Mouse (Mus musculus): ENCODE measurements around the gene Sel1l.
A peak's percentile ranks its signal among the peaks of the same experiment; 100 is the strongest.

The Sel1l gene

GRCm38 (mm10) chr12:91849045-91849467 is at the start of gene Sel1l:
Gene Sel1l (minus strand): TSS chr12:91849157.
- Histone ChIP-seq H3K27me3 (ENCODE audit: control insufficient read depth, insufficient read depth, low read length, poor library complexity, severe bottlenecking) (no peaks in the 10 kb centered on the region), H3K36me3 (ENCODE audit: control insufficient read depth, insufficient read depth, low read length, poor library complexity, severe bottlenecking) (peaks cover 4% of the 10 kb centered on the region; the same call in 1 of the 2 replicates)

DNA sequence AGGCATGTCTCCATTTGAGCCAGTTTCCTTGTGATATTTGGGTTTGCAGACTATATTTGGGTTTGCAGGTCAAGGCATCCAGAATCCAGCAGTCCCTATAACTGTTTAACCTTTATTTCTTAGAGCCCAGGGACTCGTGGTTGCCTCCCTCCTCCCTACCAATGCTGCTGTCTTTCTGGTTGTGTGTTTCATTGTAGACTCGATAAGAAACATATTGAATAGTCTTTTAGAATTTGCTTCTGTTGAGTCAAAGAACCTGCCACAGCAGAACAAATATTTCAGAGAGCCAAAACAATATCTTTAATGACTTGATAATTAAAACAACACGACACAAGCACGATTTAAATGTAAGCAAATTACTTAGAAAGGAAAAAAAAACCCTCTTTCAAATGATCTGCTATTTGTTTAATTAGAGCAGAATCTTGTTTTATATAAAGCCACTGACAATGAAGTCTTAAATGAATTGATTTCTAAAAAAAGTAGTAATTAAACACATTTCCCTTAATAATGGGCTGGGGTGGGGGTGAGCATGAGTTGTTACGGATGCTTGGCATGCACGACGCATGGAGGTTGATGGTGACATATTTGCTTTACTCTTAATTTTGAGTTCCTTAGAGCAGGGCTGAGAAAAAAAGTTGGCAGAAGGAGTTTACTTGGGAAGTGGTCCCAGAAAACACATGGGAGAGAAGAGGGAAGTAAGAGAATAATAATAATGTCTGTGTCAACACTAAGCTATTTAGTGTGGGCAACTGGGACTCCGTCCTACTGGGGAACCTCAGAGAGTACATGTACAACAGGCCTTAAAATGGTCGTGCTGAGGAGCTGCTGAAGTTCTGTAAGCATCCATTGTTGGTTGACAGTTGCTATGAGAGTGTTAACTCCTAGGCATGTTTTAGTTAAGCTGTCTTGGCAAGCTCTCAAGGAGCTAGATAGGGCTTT is 43.9 kb upstream of the Sel1l start:
- H3K36me3 ChIP-seq (ENCODE audit: control insufficient read depth, insufficient read depth, low read length, poor library complexity, severe bottlenecking), result no peaks in the 10 kb centered on the region
- no peak for DNase-seq (ENCODE audit: low read depth, low spot score)
- H3K27me3 ChIP-seq (ENCODE audit: control insufficient read depth, insufficient read depth, low read length, poor library complexity, severe bottlenecking), result no peaks in the 10 kb centered on the region

More at GRCm38 (mm10) chr12:91849045-91849467, at the start of gene Sel1l:
- peak; percentile 99 for DNase-seq (ENCODE audit: low read depth, low spot score)

DNA sequence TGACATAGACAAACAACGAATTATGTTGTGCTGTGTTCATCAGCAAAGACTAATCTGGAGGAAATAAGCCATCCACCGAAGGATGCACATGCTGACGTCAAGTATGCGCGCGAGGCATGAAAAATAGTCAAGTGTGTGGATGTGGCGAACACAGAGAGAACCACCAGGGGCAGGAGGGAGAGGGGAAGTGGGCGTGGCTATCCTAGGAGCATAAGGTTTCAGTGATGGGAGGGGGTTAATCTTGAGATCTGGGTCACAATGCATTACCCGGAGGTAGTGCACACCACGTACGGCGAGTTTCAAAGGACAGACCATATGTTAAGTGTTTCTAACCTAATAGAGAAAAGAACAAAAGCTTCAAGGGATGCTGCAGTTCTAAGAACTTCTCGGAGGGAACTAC is 31.5 kb upstream of the Sel1l start:
- Histone ChIP-seq H3K36me3 (ENCODE audit: control insufficient read depth, insufficient read depth, low read length, poor library complexity, severe bottlenecking) (no peaks in the 10 kb centered on the region), H3K27me3 (ENCODE audit: control insufficient read depth, insufficient read depth, low read length, poor library complexity, severe bottlenecking) (no peaks in the 10 kb centered on the region)
- no peak for DNase-seq (ENCODE audit: low read depth, low spot score)

GRCm38 (mm10) chr12:91878912-91879250 is 29.9 kb upstream of the Sel1l start:
- H3K27me3 ChIP-seq (ENCODE audit: control insufficient read depth, insufficient read depth, low read length, poor library complexity, severe bottlenecking), result no peaks in the 10 kb centered on the region
- H3K36me3 ChIP-seq (ENCODE audit: control insufficient read depth, insufficient read depth, low read length, poor library complexity, severe bottlenecking), result no peaks in the 10 kb centered on the region
- DNase-seq (ENCODE audit: low read depth, low spot score), result no peak

- Histone ChIP-seq H3K27me3 (ENCODE audit: control insufficient read depth, insufficient read depth, low read length, poor library complexity, severe bottlenecking) (no peaks in the 10 kb centered on the region), H3K36me3 (ENCODE audit: control insufficient read depth, insufficient read depth, low read length, poor library complexity, severe bottlenecking) (no peaks in the 10 kb centered on the region)
- DNase-seq (ENCODE audit: low read depth, low spot score), result no peak
Observed at GRCm38 (mm10) chr12:91878056-91878911, 29.3 kb upstream of the Sel1l start.

DNA sequence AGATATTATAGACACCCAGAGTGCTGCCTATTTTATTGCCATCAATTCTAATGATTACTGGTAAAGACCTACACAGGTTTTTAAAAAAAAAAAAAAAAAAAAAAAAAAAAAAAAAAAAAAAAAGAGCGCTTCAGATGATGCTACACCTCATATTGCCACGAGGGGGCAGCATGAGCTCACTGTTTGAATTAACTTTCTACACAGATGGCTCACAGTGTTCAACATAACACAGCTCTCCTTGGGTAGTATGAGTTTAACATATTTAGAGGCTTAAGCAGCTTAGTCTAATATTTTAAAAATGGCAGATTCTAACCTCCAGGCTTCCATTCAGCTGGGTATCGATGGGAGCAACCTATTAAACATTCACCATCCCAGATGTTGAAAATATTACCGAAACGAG is 28.7 kb upstream of the Sel1l start:
- H3K27me3 ChIP-seq (ENCODE audit: control insufficient read depth, insufficient read depth, low read length, poor library complexity, severe bottlenecking), result no peaks in the 10 kb centered on the region
- H3K36me3 ChIP-seq (ENCODE audit: control insufficient read depth, insufficient read depth, low read length, poor library complexity, severe bottlenecking), result no peaks in the 10 kb centered on the region
- peak; percentile 59 for DNase-seq (ENCODE audit: low read depth, low spot score)

DNA sequence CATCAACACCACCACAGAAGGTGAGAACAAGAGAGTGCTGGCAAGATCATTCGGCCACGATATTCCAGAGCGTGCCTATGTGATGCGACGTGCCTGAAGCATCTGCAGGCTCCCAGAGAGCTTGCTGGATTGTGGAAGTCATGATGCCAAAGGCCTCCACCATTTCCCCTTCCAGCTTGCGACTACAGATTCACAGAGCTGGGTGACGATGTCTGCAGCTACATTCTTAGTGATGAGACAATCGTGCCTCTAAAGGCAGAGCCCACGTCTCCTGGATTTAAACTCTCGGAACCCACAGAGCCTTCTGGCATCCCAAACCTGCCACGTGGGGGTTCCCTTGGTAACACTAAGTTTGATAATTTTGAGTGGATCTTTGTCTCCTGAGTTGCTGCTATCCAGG is 21.7 kb upstream of the Sel1l start:
- no peaks in the 10 kb centered on the region for H3K27me3 ChIP-seq (ENCODE audit: control insufficient read depth, insufficient read depth, low read length, poor library complexity, severe bottlenecking)
- DNase-seq (ENCODE audit: low read depth, low spot score), result no peak

DNA sequence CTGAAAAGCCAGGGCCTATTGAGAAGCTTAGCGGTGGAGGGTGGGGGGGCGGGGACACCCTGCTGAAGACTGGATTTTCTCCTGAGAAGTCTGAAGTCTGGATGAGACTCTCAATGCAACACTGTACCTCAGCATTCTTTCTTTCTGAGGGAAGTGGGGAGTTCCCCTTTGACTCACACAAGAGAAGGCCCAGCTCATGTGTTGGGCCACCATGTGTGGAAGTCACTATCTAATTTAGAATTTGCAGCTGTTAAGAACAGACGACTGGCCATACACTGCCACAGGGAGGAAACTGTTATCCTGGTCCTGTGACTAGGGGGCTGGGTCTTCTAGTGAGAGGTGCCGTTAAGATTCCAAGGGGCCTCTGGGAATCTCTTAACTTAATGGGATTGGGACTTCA is 20.4 kb upstream of the Sel1l start:
- no peak for DNase-seq (ENCODE audit: low read depth, low spot score)
- H3K36me3 ChIP-seq (ENCODE audit: control insufficient read depth, insufficient read depth, low read length, poor library complexity, severe bottlenecking), result no peaks in the 10 kb centered on the region
- no peaks in the 10 kb centered on the region for H3K27me3 ChIP-seq (ENCODE audit: control insufficient read depth, insufficient read depth, low read length, poor library complexity, severe bottlenecking)

More for the DNA sequence above, 21.7 kb upstream of the Sel1l start:
- H3K36me3 ChIP-seq (ENCODE audit: control insufficient read depth, insufficient read depth, low read length, poor library complexity, severe bottlenecking), result no peaks in the 10 kb centered on the region

DNA sequence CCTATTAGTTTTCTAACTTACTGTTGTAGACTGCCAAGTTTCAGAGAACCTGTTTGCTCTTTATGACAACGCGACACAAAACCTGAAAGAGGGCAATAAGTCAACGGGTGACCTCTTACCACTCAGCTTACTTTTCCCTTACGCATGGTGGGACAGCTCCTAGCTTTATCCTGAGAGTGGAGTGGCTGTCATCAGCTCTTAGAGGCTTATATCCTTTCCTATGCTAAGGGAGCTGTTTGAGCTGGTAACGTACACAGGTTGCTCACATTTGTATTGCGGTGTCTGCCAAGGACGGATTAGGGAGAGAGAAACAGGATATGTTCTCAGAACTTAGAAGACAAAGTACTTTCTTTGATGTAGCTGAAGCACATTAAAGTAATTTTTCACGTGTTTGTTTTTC is 5.4 kb upstream of the Sel1l start:
- no peaks in the 10 kb centered on the region for H3K36me3 ChIP-seq (ENCODE audit: control insufficient read depth, insufficient read depth, low read length, poor library complexity, severe bottlenecking)
- no peak for DNase-seq (ENCODE audit: low read depth, low spot score)
- H3K27me3 ChIP-seq (ENCODE audit: control insufficient read depth, insufficient read depth, low read length, poor library complexity, severe bottlenecking), result no peaks in the 10 kb centered on the region

DNA sequence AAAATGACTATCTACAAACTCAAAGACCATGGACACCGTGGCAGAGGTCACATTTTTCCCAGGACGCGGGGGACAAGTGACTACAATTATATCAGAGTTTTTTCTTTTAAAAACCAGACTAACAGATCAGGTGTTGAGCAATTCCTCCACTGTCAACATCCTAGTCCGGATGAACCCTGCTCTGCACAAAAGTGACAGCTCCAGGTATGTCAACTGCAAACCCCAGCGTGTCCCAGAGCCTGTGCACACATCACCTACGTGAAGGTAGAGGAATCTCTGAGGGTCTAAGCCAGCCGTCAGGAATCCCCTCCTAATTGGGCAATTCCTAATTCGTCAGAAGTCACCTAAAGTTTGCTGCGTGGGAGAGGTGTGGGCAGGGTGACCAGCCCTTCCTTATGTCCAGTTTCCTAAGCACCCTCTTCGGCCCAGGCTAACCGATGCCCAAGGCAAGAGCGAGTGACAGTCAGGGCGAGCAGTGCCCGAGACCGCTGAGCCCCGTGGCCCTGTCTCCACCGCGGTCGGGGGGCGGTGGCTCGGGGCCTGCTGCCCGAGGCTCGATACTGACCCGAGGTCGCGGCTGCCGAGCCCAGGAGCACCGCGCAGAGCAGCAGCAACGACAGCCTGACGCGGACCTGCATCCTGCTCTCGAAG is 438 bp downstream of the Sel1l start:
- no peak for DNase-seq (ENCODE audit: low read depth, low spot score)
- Histone ChIP-seq H3K36me3 (ENCODE audit: control insufficient read depth, insufficient read depth, low read length, poor library complexity, severe bottlenecking) (peaks cover 4% of the 10 kb centered on the region; the same call in 1 of the 2 replicates), H3K27me3 (ENCODE audit: control insufficient read depth, insufficient read depth, low read length, poor library complexity, severe bottlenecking) (no peaks in the 10 kb centered on the region)

- DNase-seq (ENCODE audit: low read depth, low spot score), result no peak
- Histone ChIP-seq H3K27me3 (ENCODE audit: control insufficient read depth, insufficient read depth, low read length, poor library complexity, severe bottlenecking) (no peaks in the 10 kb centered on the region), H3K36me3 (ENCODE audit: control insufficient read depth, insufficient read depth, low read length, poor library complexity, severe bottlenecking) (peaks cover 8% of the 10 kb centered on the region)
Observed at GRCm38 (mm10) chr12:91846038-91846437, 2.9 kb downstream of the Sel1l start.

GRCm38 (mm10) chr12:91845393-91845792 is 3.6 kb downstream of the Sel1l start:
- Histone ChIP-seq H3K36me3 (ENCODE audit: control insufficient read depth, insufficient read depth, low read length, poor library complexity, severe bottlenecking) (peaks cover 12% of the 10 kb centered on the region), H3K27me3 (ENCODE audit: control insufficient read depth, insufficient read depth, low read length, poor library complexity, severe bottlenecking) (no peaks in the 10 kb centered on the region)
- DNase-seq (ENCODE audit: low read depth, low spot score), result no peak

- H3K36me3 ChIP-seq (ENCODE audit: control insufficient read depth, insufficient read depth, low read length, poor library complexity, severe bottlenecking), result peaks cover 17% of the 10 kb centered on the region
- DNase-seq (ENCODE audit: low read depth, low spot score), result no peak
- H3K27me3 ChIP-seq (ENCODE audit: control insufficient read depth, insufficient read depth, low read length, poor library complexity, severe bottlenecking), result no peaks in the 10 kb centered on the region
Observed at GRCm38 (mm10) chr12:91844542-91844941, 4.4 kb downstream of the Sel1l start.

DNA sequence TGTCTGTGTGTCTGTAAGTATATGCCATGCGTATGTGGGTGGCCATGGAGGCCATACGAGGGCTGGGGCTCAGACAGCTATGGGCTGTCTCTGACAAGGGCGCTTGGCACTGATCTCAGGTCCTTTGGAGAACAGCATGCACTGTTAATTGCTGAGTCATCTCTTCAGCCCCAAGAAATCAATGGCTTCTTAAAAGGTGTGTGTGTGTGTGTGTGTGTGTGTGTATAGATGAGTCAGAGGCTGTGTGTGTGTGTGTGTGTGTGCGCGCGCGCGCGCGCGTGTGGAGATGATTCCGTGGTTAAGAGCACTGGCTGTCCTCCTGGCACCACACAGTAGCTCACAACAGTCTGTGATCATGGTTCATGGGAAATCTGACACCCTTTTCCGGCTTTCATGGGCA is 5.1 kb downstream of the Sel1l start:
- peaks cover 20% of the 10 kb centered on the region for H3K36me3 ChIP-seq (ENCODE audit: control insufficient read depth, insufficient read depth, low read length, poor library complexity, severe bottlenecking)
- no peak for DNase-seq (ENCODE audit: low read depth, low spot score)
- H3K27me3 ChIP-seq (ENCODE audit: control insufficient read depth, insufficient read depth, low read length, poor library complexity, severe bottlenecking), result no peaks in the 10 kb centered on the region
